Mouse (Mus musculus): Measurements from ENCODE around the gene Adamts15. TPM values are rescaled to one million over a fixed set of nuclear protein-coding genes. Genes with fewer than 3 reads are reported as not detected.
A peak's percentile ranks its signal among the peaks of the same experiment; 100 is the strongest.

The Adamts15 gene
- 0.12 TPM in 1 of 2 replicates, not detected in the other for total RNA-seq (2017)

GRCm38 (mm10) chr9:30922197-30922894 is at the start of gene Adamts15:
TSS of gene Adamts15 (minus strand) at chr9:30922452.
- ATAC-seq (ENCODE audit: extremely low read depth, insufficient number of reproducible peaks, low FRiP score, poor library complexity, severe bottlenecking), result no peak

- no peak for ATAC-seq (ENCODE audit: extremely low read depth, insufficient number of reproducible peaks, low FRiP score, poor library complexity, severe bottlenecking)
Measured at GRCm38 (mm10) chr9:30971967-30972366, 49.7 kb upstream of the Adamts15 start.

- no peak for ATAC-seq (ENCODE audit: extremely low read depth, insufficient number of reproducible peaks, low FRiP score, poor library complexity, severe bottlenecking)
Measured at GRCm38 (mm10) chr9:30970001-30970400, 47.7 kb upstream of the Adamts15 start.

- no peak for ATAC-seq (ENCODE audit: extremely low read depth, insufficient number of reproducible peaks, low FRiP score, poor library complexity, severe bottlenecking)
Measured at GRCm38 (mm10) chr9:30968130-30968529, 45.9 kb upstream of the Adamts15 start.

- ATAC-seq (ENCODE audit: extremely low read depth, insufficient number of reproducible peaks, low FRiP score, poor library complexity, severe bottlenecking), result no peak
Measured at GRCm38 (mm10) chr9:30966881-30967280, 44.6 kb upstream of the Adamts15 start.

GRCm38 (mm10) chr9:30964685-30965084 is 42.4 kb upstream of the Adamts15 start:
- no peak for ATAC-seq (ENCODE audit: extremely low read depth, insufficient number of reproducible peaks, low FRiP score, poor library complexity, severe bottlenecking)

- ATAC-seq (ENCODE audit: extremely low read depth, insufficient number of reproducible peaks, low FRiP score, poor library complexity, severe bottlenecking), result no peak
Measured at GRCm38 (mm10) chr9:30963780-30964179, 41.5 kb upstream of the Adamts15 start.

- no peak for ATAC-seq (ENCODE audit: extremely low read depth, insufficient number of reproducible peaks, low FRiP score, poor library complexity, severe bottlenecking)
Measured at GRCm38 (mm10) chr9:30955246-30955645, 33.0 kb upstream of the Adamts15 start.

- no peak for ATAC-seq (ENCODE audit: extremely low read depth, insufficient number of reproducible peaks, low FRiP score, poor library complexity, severe bottlenecking)
Measured at GRCm38 (mm10) chr9:30953287-30953686, 31.0 kb upstream of the Adamts15 start.

GRCm38 (mm10) chr9:30951461-30951860 is 29.2 kb upstream of the Adamts15 start:
- no peak for ATAC-seq (ENCODE audit: extremely low read depth, insufficient number of reproducible peaks, low FRiP score, poor library complexity, severe bottlenecking)

- no peak for ATAC-seq (ENCODE audit: extremely low read depth, insufficient number of reproducible peaks, low FRiP score, poor library complexity, severe bottlenecking)
Measured at GRCm38 (mm10) chr9:30950592-30950991, 28.3 kb upstream of the Adamts15 start.

- ATAC-seq (ENCODE audit: extremely low read depth, insufficient number of reproducible peaks, low FRiP score, poor library complexity, severe bottlenecking), result no peak
Measured at GRCm38 (mm10) chr9:30949971-30950370, 27.7 kb upstream of the Adamts15 start.

- ATAC-seq (ENCODE audit: extremely low read depth, insufficient number of reproducible peaks, low FRiP score, poor library complexity, severe bottlenecking), result no peak
Measured at GRCm38 (mm10) chr9:30949422-30949821, 27.2 kb upstream of the Adamts15 start.

- ATAC-seq (ENCODE audit: extremely low read depth, insufficient number of reproducible peaks, low FRiP score, poor library complexity, severe bottlenecking), result no peak
Measured at GRCm38 (mm10) chr9:30945276-30945675, 23.0 kb upstream of the Adamts15 start.

GRCm38 (mm10) chr9:30944234-30944633 is 22.0 kb upstream of the Adamts15 start:
- ATAC-seq (ENCODE audit: extremely low read depth, insufficient number of reproducible peaks, low FRiP score, poor library complexity, severe bottlenecking), result no peak

GRCm38 (mm10) chr9:30943341-30943740 is 21.1 kb upstream of the Adamts15 start:
- ATAC-seq (ENCODE audit: extremely low read depth, insufficient number of reproducible peaks, low FRiP score, poor library complexity, severe bottlenecking), result no peak

- ATAC-seq (ENCODE audit: extremely low read depth, insufficient number of reproducible peaks, low FRiP score, poor library complexity, severe bottlenecking), result no peak
Measured at GRCm38 (mm10) chr9:30942512-30943313, 20.5 kb upstream of the Adamts15 start, which contains the start of gene Adamts8. TSS of gene Adamts8 (plus strand) at chr9:30942562.

GRCm38 (mm10) chr9:30940328-30940727 is 18.1 kb upstream of the Adamts15 start:
- 0 out of 2 replicates have a peak, but pooled peaks have one; percentile 36 for ATAC-seq (ENCODE audit: extremely low read depth, insufficient number of reproducible peaks, low FRiP score, poor library complexity, severe bottlenecking)

- ATAC-seq (ENCODE audit: extremely low read depth, insufficient number of reproducible peaks, low FRiP score, poor library complexity, severe bottlenecking), result no peak
Measured at GRCm38 (mm10) chr9:30936674-30937438, 14.6 kb upstream of the Adamts15 start.

Data from neutrophil, adult 5-6 weeks (primary cell).